Mouse (Mus musculus) frontal cortex, adult 2 months (tissue): ENCODE data around the gene Gpr173. TPM values are rescaled to one million over a fixed set of nuclear protein-coding genes. Genes with fewer than 3 reads are reported as not detected.

Source experiments
- DNase-seq, 2 experiments: peaks; one replicate each; pipeline ENCODE4 v3.0.0; 2022; ENCODE audit warnings: low spot score in 1 of 2; ENCODE audit errors: extremely low spot score in 1 of 2
- polyA plus RNA-seq: library from polyadenylated mRNA; depleted of rRNA; stranded (reverse); fragments of >200 nt; gene quantifications from 2 replicates; pipeline ENCODE4 v1.2.3, GENCODE M21; 2012; rRNA removed

Gpr173 gene
- polyA plus RNA-seq, 1 experiment: 10.4 TPM

DNA sequence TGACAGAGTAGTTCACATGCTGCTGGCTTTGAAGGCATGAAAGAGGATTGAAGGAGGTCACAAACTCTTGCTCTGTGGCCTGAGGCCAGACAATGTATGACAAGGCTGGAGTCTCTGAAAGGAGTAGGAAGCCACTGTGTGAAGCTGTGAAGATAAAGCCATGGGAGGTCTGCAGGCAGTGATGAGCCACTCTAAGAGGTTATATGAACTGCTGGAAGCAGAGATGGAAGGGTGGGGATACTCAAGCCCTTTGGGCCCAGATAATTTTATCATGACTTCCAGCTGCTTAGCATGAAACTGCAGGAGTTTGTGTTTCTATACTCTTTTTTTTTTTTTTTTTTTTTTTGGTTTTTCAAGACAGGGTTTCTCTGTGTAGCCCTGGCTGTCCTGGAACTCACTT is 61.1 kb downstream of the Gpr173 start:
- no peak for DNase-seq

- DNase-seq: no peak
These were observed 62.3 kb downstream of the Gpr173 start for GRCm38 (mm10) chrX:152306224-152306623.

Other genes with a start within 250 kb of the Gpr173 start
- gene Iqsec2, start 224.4 kb downstream of the Gpr173 start, polyA plus RNA-seq: 54.6 and 62.1 TPM in 2 replicates
- 25.7 and 36.9 TPM in 2 replicates for gene Kdm5c, start 135.7 kb downstream of the Gpr173 start, polyA plus RNA-seq
- gene Kantr, start 41.2 kb downstream of the Gpr173 start, polyA plus RNA-seq: 31.2 and 38.7 TPM in 2 replicates
- gene Tspyl2, start 26.3 kb downstream of the Gpr173 start, polyA plus RNA-seq: 179 and 204 TPM in 2 replicates
- not detected in 2 replicates for gene Cldn34a, start 194.6 kb upstream of the Gpr173 start, polyA plus RNA-seq